Mouse (Mus musculus): ENCODE results near the gene Chfr.

GRCm38 (mm10) chr5:110220331-110220730, 84.7 kb downstream of the Chfr start:
- TF ChIP-seq NANOG (IDR thresholded peaks at IDR 0.05; ENCODE audit: borderline replicate concordance, low read length): no peak
- TF ChIP-seq CTCF (conservative IDR thresholded peaks at IDR 0.05; ENCODE audit: low read length): peak; percentile 15; the same call in 1 of the 2 replicates
- TF ChIP-seq POU5F1 (IDR thresholded peaks at IDR 0.05; ENCODE audit: borderline replicate concordance, low read length): no peak
